Mouse (Mus musculus): ENCODE results near the gene Ryr3. TPM values are rescaled to one million over a fixed set of nuclear protein-coding genes. Genes with fewer than 3 reads are reported as not detected.

The Ryr3 gene
- polyA plus RNA-seq, 1 experiment, result 5.3 TPM

- no peak overlapping the region for H3K4me2 ChIP-seq (ENCODE audit: low read depth)
- H3K79me2 ChIP-seq (ENCODE audit: control insufficient read depth, insufficient read depth), result no peaks in the 10 kb centered on the region
- H3K36me3 ChIP-seq (ENCODE audit: control insufficient read depth, insufficient read depth), result no peaks in the 10 kb centered on the region
- H3ac ChIP-seq (ENCODE audit: control insufficient read depth, insufficient read length), result no peak overlapping the region
- no peak for TF ChIP-seq MYOG (IDR thresholded peaks at IDR 0.05; ENCODE audit: control insufficient read depth in 1 of 3, insufficient read depth in 1 of 3, insufficient read length in 2 of 3, low read depth in 2 of 3)
- no peak for TF ChIP-seq POLR2A (IDR thresholded peaks at IDR 0.05; ENCODE audit: insufficient read length, low read depth)
- TF ChIP-seq TCF12 (IDR thresholded peaks at IDR 0.05; ENCODE audit: insufficient read depth, poor library complexity, severe bottlenecking), result no peak
- no peak for TF ChIP-seq TCF3 (IDR thresholded peaks at IDR 0.05; ENCODE audit: insufficient read length, low read depth)
- no peak for TF ChIP-seq MAX (IDR thresholded peaks at IDR 0.05; ENCODE audit: low read depth)
- TF ChIP-seq SRF (IDR thresholded peaks at IDR 0.05; ENCODE audit: control insufficient read depth, insufficient read length, low read depth), result no peak
- no peak for TF ChIP-seq POLR2AphosphoS2 (IDR thresholded peaks at IDR 0.05; ENCODE audit: insufficient read length, low read depth)
- TF ChIP-seq E2F4 (IDR thresholded peaks at IDR 0.05; ENCODE audit: insufficient read depth), result no peak
- TF ChIP-seq REST (IDR thresholded peaks at IDR 0.05; ENCODE audit: insufficient read depth, insufficient read length), result no peak
- H3K27me3 ChIP-seq (ENCODE audit: control insufficient read depth, insufficient read depth, insufficient read length), result no peaks in the 10 kb centered on the region
- H3K4me3 ChIP-seq, result no peak overlapping the region
These were observed 16.5 kb upstream of the Ryr3 start for GRCm38 (mm10) chr2:113233356-113233755.

GRCm38 (mm10) chr2:113216105-113216745 is 671 bp downstream of the Ryr3 start:
- Histone ChIP-seq H3K36me3 (ENCODE audit: control insufficient read depth, insufficient read depth) (no peaks in the 10 kb centered on the region), H3K4me2 (ENCODE audit: low read depth) (peak overlapping the region; percentile 83), H3ac (ENCODE audit: control insufficient read depth, insufficient read length) (peak overlapping the region; percentile 84), H3K27me3 (ENCODE audit: control insufficient read depth, insufficient read depth, insufficient read length) (no peaks in the 10 kb centered on the region), H3K4me3 (peak overlapping the region; percentile 35), H3K79me2 (ENCODE audit: control insufficient read depth, insufficient read depth) (no peaks in the 10 kb centered on the region)
- TF ChIP-seq CEBPB (IDR thresholded peaks at IDR 0.05; ENCODE audit: insufficient read depth, poor library complexity, severe bottlenecking) (no peak), E2F4 (IDR thresholded peaks at IDR 0.05; ENCODE audit: insufficient read depth) (no peak), USF1 (IDR thresholded peaks at IDR 0.05; ENCODE audit: low read depth) (no peak), SRF (IDR thresholded peaks at IDR 0.05; ENCODE audit: control insufficient read depth, insufficient read length, low read depth) (no peak), REST (IDR thresholded peaks at IDR 0.05; ENCODE audit: insufficient read depth, insufficient read length) (no peak), MAX (IDR thresholded peaks at IDR 0.05; ENCODE audit: low read depth) (no peak), POLR2AphosphoS2 (IDR thresholded peaks at IDR 0.05; ENCODE audit: insufficient read length, low read depth) (no peak), MYOD1 (IDR thresholded peaks at IDR 0.05; ENCODE audit: control insufficient read depth in 1 of 3, insufficient read length in 2 of 3, low read depth in 2 of 3) (no peak), MYOG (IDR thresholded peaks at IDR 0.05; ENCODE audit: control insufficient read depth in 1 of 3, insufficient read depth in 1 of 3, insufficient read length in 2 of 3, low read depth in 2 of 3) (no peak), TCF12 (IDR thresholded peaks at IDR 0.05; ENCODE audit: insufficient read depth, poor library complexity, severe bottlenecking) (no peak), TCF3 (IDR thresholded peaks at IDR 0.05; ENCODE audit: insufficient read length, low read depth) (no peak), POLR2A (IDR thresholded peaks at IDR 0.05; ENCODE audit: insufficient read length, low read depth) (no peak)

- Histone ChIP-seq H3K4me3 (no peak overlapping the region), H3K79me2 (ENCODE audit: control insufficient read depth, insufficient read depth) (no peaks in the 10 kb centered on the region), H3K4me2 (ENCODE audit: low read depth) (no peak overlapping the region), H3K36me3 (ENCODE audit: control insufficient read depth, insufficient read depth) (no peaks in the 10 kb centered on the region), H3K27me3 (ENCODE audit: control insufficient read depth, insufficient read depth, insufficient read length) (no peaks in the 10 kb centered on the region), H3ac (ENCODE audit: control insufficient read depth, insufficient read length) (no peak overlapping the region)
- TF ChIP-seq TCF12 (IDR thresholded peaks at IDR 0.05; ENCODE audit: insufficient read depth, poor library complexity, severe bottlenecking), result no peak
- TF ChIP-seq REST (IDR thresholded peaks at IDR 0.05; ENCODE audit: insufficient read depth, insufficient read length), result no peak
- no peak for TF ChIP-seq CEBPB (IDR thresholded peaks at IDR 0.05; ENCODE audit: insufficient read depth, poor library complexity, severe bottlenecking)
- TF ChIP-seq POLR2AphosphoS2 (IDR thresholded peaks at IDR 0.05; ENCODE audit: insufficient read length, low read depth), result no peak
- no peak for TF ChIP-seq MYOG (IDR thresholded peaks at IDR 0.05; ENCODE audit: control insufficient read depth in 1 of 3, insufficient read depth in 1 of 3, insufficient read length in 2 of 3, low read depth in 2 of 3)
- TF ChIP-seq MAX (IDR thresholded peaks at IDR 0.05; ENCODE audit: low read depth), result no peak
- no peak for TF ChIP-seq USF1 (IDR thresholded peaks at IDR 0.05; ENCODE audit: low read depth)
- TF ChIP-seq TCF3 (IDR thresholded peaks at IDR 0.05; ENCODE audit: insufficient read length, low read depth), result no peak
- TF ChIP-seq SRF (IDR thresholded peaks at IDR 0.05; ENCODE audit: control insufficient read depth, insufficient read length, low read depth), result no peak
- TF ChIP-seq POLR2A (IDR thresholded peaks at IDR 0.05; ENCODE audit: insufficient read length, low read depth), result no peak
These were observed 6.9 kb downstream of the Ryr3 start for GRCm38 (mm10) chr2:113210023-113210422.

GRCm38 (mm10) chr2:113209263-113209662 is 7.6 kb downstream of the Ryr3 start:
- no peak overlapping the region for H3K4me2 ChIP-seq (ENCODE audit: low read depth)
- H3K79me2 ChIP-seq (ENCODE audit: control insufficient read depth, insufficient read depth), result no peaks in the 10 kb centered on the region
- no peak overlapping the region for H3K4me3 ChIP-seq
- TF ChIP-seq TCF12 (IDR thresholded peaks at IDR 0.05; ENCODE audit: insufficient read depth, poor library complexity, severe bottlenecking) (no peak), TCF3 (IDR thresholded peaks at IDR 0.05; ENCODE audit: insufficient read length, low read depth) (no peak), USF1 (IDR thresholded peaks at IDR 0.05; ENCODE audit: low read depth) (no peak), CEBPB (IDR thresholded peaks at IDR 0.05; ENCODE audit: insufficient read depth, poor library complexity, severe bottlenecking) (no peak), REST (IDR thresholded peaks at IDR 0.05; ENCODE audit: insufficient read depth, insufficient read length) (no peak), MYOG (IDR thresholded peaks at IDR 0.05; ENCODE audit: control insufficient read depth in 1 of 3, insufficient read depth in 1 of 3, insufficient read length in 2 of 3, low read depth in 2 of 3) (no peak), MYOD1 (IDR thresholded peaks at IDR 0.05; ENCODE audit: control insufficient read depth in 1 of 3, insufficient read length in 2 of 3, low read depth in 2 of 3) (no peak), MAX (IDR thresholded peaks at IDR 0.05; ENCODE audit: low read depth) (no peak), SRF (IDR thresholded peaks at IDR 0.05; ENCODE audit: control insufficient read depth, insufficient read length, low read depth) (no peak)
- no peaks in the 10 kb centered on the region for H3K36me3 ChIP-seq (ENCODE audit: control insufficient read depth, insufficient read depth)
- H3K27me3 ChIP-seq (ENCODE audit: control insufficient read depth, insufficient read depth, insufficient read length), result no peaks in the 10 kb centered on the region
- no peak overlapping the region for H3ac ChIP-seq (ENCODE audit: control insufficient read depth, insufficient read length)

Data from myocyte (in vitro differentiated cells).